Mouse (Mus musculus): ENCODE measurements at regions not wholly inside any gene's neighbourhood (a gene's known extent, or its start where the extent isn't known, plus 50 kb on each side); places are given as distances from the start of the nearest gene placed in this dataset.

- Histone ChIP-seq H3K4me1 (ENCODE audit: control insufficient read depth, insufficient read depth, low read length) (no peaks in the 10 kb centered on the region), H3K27me3 (ENCODE audit: control insufficient read depth, insufficient read depth, low read length, poor library complexity, severe bottlenecking) (no peaks in the 10 kb centered on the region; the same call in 1 of the 2 replicates), H3K27ac (ENCODE audit: insufficient read depth, low read length) (no peak overlapping the region), H3K36me3 (ENCODE audit: control insufficient read depth, insufficient read depth, low read length, poor library complexity, severe bottlenecking) (no peaks in the 10 kb centered on the region), H3K9ac (ENCODE audit: low read depth, poor library complexity, severe bottlenecking) (no peak overlapping the region), H3K9me3 (replicated peaks; ENCODE audit: control insufficient read depth, insufficient read depth, low read length, poor library complexity, severe bottlenecking) (no peaks in the 10 kb centered on the region), H3K4me3 (ENCODE audit: low read depth, low read length) (no peak overlapping the region)
- TF ChIP-seq EP300 (IDR thresholded peaks at IDR 0.05; ENCODE audit: insufficient read depth, low read depth, low read length) (no peak), CTCF (IDR thresholded peaks at IDR 0.05; ENCODE audit: low read depth, low read length) (no peak), POLR2A (IDR thresholded peaks at IDR 0.05; ENCODE audit: insufficient read depth, low read length) (no peak)
Measured at GRCm38 (mm10) chr1:13846336-13846865, 2246.7 kb downstream of the 4930444P10Rik start.

DNA sequence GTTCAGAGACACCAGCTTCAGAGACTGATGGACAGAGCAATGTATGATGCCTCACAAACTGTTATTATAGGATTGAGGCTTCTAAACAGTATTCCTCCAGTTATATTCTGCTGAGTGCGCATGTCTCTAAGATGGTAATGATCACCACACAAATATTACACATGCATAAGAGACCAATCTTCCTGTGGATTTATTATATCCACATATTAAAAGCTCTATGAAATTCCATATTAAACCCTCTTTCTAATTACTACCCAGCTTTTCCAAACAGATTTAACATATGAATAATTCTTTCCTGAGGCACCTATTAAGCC lies 2252.9 kb downstream of the 4930444P10Rik start:
- H3K9ac ChIP-seq (ENCODE audit: low read depth, poor library complexity, severe bottlenecking): no peak overlapping the region
- H3K36me3 ChIP-seq (ENCODE audit: control insufficient read depth, insufficient read depth, low read length, poor library complexity, severe bottlenecking): no peaks in the 10 kb centered on the region
- no peak overlapping the region for H3K27ac ChIP-seq (ENCODE audit: insufficient read depth, low read length)
- H3K9me3 ChIP-seq (replicated peaks; ENCODE audit: control insufficient read depth, insufficient read depth, low read length, poor library complexity, severe bottlenecking): no peaks in the 10 kb centered on the region
- no peaks in the 10 kb centered on the region for H3K27me3 ChIP-seq (ENCODE audit: control insufficient read depth, insufficient read depth, low read length, poor library complexity, severe bottlenecking)
- no peaks in the 10 kb centered on the region for H3K4me1 ChIP-seq (ENCODE audit: control insufficient read depth, insufficient read depth, low read length)
- H3K4me3 ChIP-seq (ENCODE audit: low read depth, low read length): no peak overlapping the region
- TF ChIP-seq CTCF (IDR thresholded peaks at IDR 0.05; ENCODE audit: low read depth, low read length): no peak
- TF ChIP-seq POLR2A (IDR thresholded peaks at IDR 0.05; ENCODE audit: insufficient read depth, low read length): no peak
- TF ChIP-seq EP300 (IDR thresholded peaks at IDR 0.05; ENCODE audit: insufficient read depth, low read depth, low read length): no peak

- Histone ChIP-seq H3K4me1 (ENCODE audit: control insufficient read depth, insufficient read depth, low read length) (no peaks in the 10 kb centered on the region), H3K27ac (ENCODE audit: insufficient read depth, low read length) (no peak overlapping the region), H3K9ac (ENCODE audit: low read depth, poor library complexity, severe bottlenecking) (no peak overlapping the region), H3K9me3 (replicated peaks; ENCODE audit: control insufficient read depth, insufficient read depth, low read length, poor library complexity, severe bottlenecking) (no peaks in the 10 kb centered on the region), H3K27me3 (ENCODE audit: control insufficient read depth, insufficient read depth, low read length, poor library complexity, severe bottlenecking) (no peaks in the 10 kb centered on the region), H3K4me3 (ENCODE audit: low read depth, low read length) (no peak overlapping the region), H3K36me3 (ENCODE audit: control insufficient read depth, insufficient read depth, low read length, poor library complexity, severe bottlenecking) (no peaks in the 10 kb centered on the region)
- TF ChIP-seq CTCF (IDR thresholded peaks at IDR 0.05; ENCODE audit: low read depth, low read length) (no peak), POLR2A (IDR thresholded peaks at IDR 0.05; ENCODE audit: insufficient read depth, low read length) (no peak), EP300 (IDR thresholded peaks at IDR 0.05; ENCODE audit: insufficient read depth, low read depth, low read length) (no peak)
Measured at GRCm38 (mm10) chr1:13839619-13840308, 2253.4 kb downstream of the 4930444P10Rik start.

DNA sequence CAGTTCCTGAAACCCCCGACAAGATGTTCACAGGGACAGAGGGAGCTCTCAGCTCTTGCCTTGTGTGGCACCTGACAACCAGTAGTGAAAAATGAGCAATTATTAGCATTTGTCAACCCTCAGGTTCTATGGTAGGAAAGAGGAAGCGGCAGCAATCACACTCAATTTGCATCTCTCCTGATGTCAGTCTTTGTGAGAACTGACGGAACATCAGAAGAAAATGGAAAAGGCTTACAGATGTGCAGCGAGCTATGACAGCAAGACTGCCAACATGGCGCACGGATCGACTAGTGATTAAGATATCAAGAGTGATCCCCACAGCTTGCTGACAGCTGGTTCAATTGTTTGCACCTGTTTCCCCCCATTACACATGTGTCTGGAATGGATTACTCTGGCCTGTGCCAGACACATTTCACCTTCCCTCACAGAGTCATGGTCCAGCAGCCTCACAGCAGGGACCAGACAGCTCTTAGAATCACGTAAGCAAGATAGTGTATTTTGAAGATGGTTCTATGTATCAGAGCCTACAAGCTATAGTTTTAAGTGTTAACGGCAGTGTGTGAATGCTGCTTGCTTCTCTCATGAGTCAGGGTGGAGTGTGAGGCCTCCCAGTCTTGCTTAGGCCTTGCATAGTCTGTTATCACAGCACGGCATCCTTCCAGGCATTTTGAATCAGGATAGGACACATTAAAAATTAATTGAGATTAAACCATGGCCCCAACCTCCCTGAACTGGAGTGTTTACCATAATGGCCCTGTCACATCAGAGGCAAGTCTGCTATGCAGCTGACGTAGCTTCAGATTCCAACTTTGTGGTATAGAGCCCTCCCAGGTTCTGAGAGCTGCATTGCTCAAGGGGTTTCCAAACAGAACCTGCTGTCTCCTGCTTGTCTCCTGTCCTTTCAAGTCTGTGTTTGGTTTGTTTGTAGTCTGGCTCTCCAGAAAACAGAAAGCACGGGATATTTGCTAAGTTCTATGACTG lies 2258.0 kb downstream of the 4930444P10Rik start:
- H3K4me1 ChIP-seq (ENCODE audit: control insufficient read depth, insufficient read depth, low read length): no peaks in the 10 kb centered on the region
- no peak overlapping the region for H3K27ac ChIP-seq (ENCODE audit: insufficient read depth, low read length)
- H3K4me3 ChIP-seq (ENCODE audit: low read depth, low read length): no peak overlapping the region
- H3K36me3 ChIP-seq (ENCODE audit: control insufficient read depth, insufficient read depth, low read length, poor library complexity, severe bottlenecking): no peaks in the 10 kb centered on the region
- no peaks in the 10 kb centered on the region for H3K9me3 ChIP-seq (replicated peaks; ENCODE audit: control insufficient read depth, insufficient read depth, low read length, poor library complexity, severe bottlenecking)
- no peak overlapping the region for H3K9ac ChIP-seq (ENCODE audit: low read depth, poor library complexity, severe bottlenecking)
- H3K27me3 ChIP-seq (ENCODE audit: control insufficient read depth, insufficient read depth, low read length, poor library complexity, severe bottlenecking): no peaks in the 10 kb centered on the region
- TF ChIP-seq CTCF (IDR thresholded peaks at IDR 0.05; ENCODE audit: low read depth, low read length) (no peak), POLR2A (IDR thresholded peaks at IDR 0.05; ENCODE audit: insufficient read depth, low read length) (no peak), EP300 (IDR thresholded peaks at IDR 0.05; ENCODE audit: insufficient read depth, low read depth, low read length) (no peak)

- Histone ChIP-seq H3K27ac (ENCODE audit: insufficient read depth, low read length) (no peak overlapping the region), H3K27me3 (ENCODE audit: control insufficient read depth, insufficient read depth, low read length, poor library complexity, severe bottlenecking) (no peaks in the 10 kb centered on the region), H3K4me1 (ENCODE audit: control insufficient read depth, insufficient read depth, low read length) (no peaks in the 10 kb centered on the region), H3K9ac (ENCODE audit: low read depth, poor library complexity, severe bottlenecking) (no peak overlapping the region), H3K9me3 (replicated peaks; ENCODE audit: control insufficient read depth, insufficient read depth, low read length, poor library complexity, severe bottlenecking) (no peaks in the 10 kb centered on the region), H3K36me3 (ENCODE audit: control insufficient read depth, insufficient read depth, low read length, poor library complexity, severe bottlenecking) (no peaks in the 10 kb centered on the region), H3K4me3 (ENCODE audit: low read depth, low read length) (no peak overlapping the region)
- no peak for TF ChIP-seq POLR2A (IDR thresholded peaks at IDR 0.05; ENCODE audit: insufficient read depth, low read length)
- no peak for TF ChIP-seq EP300 (IDR thresholded peaks at IDR 0.05; ENCODE audit: insufficient read depth, low read depth, low read length)
- TF ChIP-seq CTCF (IDR thresholded peaks at IDR 0.05; ENCODE audit: low read depth, low read length): no peak
Measured at GRCm38 (mm10) chr1:13807786-13808185, 2285.3 kb downstream of the 4930444P10Rik start.

Data from ES-Bruce4 (cell line).